Mouse (Mus musculus): Measurements from ENCODE around the gene Efna1.

GRCm38 (mm10) chr3:89243609-89244008, 37.3 kb downstream of the Efna1 start:
- TF ChIP-seq POLR2A (IDR thresholded peaks at IDR 0.05; ENCODE audit: borderline replicate concordance, extremely low read depth, low read depth, low read length) (no peak), CTCF (IDR thresholded peaks at IDR 0.05; ENCODE audit: insufficient read depth, low read length) (peak; percentile 55; the same call in 1 of the 2 replicates)
